Mouse (Mus musculus): ENCODE data around the gene BC025920.

DNA sequence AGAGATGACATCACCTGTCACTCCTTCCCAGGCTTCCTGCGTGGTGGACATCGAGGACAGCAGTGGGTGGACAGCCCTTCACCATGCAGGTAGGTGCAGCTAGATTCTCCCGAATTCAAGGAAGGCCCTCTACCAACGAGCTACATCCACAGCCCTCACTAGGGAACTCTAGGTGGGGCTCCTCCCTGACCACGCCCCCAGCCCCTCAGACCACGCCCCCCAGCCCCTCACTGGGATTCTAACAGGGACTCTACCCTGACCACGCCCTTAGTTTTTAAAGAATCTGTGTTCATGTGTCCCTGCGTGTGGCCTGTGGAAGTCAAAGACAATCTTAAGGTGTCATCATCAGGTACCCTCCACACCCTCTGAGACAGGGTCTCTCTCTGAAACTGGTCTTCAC is 30.3 kb downstream of the BC025920 start:
- TF ChIP-seq CTCF (conservative IDR thresholded peaks at IDR 0.05; ENCODE audit: low read length) (no peak), NANOG (IDR thresholded peaks at IDR 0.05; ENCODE audit: borderline replicate concordance, low read length) (no peak)
